Mouse (Mus musculus) thymus, adult 2 months (tissue): ENCODE data around the gene Zranb1. TPM values are rescaled to one million over a fixed set of nuclear protein-coding genes. Genes with fewer than 3 reads are reported as not detected.

ENCODE experiments used
- DNase-seq: peaks from one replicate; pipeline ENCODE4 v3.0.0; 2021
- H3K27ac ChIP-seq: fragments of 200-500 bp; 2 replicates; pipeline ENCODE4 v1.5.1; 2012; ENCODE audit warnings: low read length, control low read depth; ENCODE audit not compliant: control insufficient read depth, insufficient read depth
- H3K27me3 ChIP-seq: fragments of 200-500 bp; 2 replicates; pipeline ENCODE4 v1.6.1; 2012; ENCODE audit warnings: mild to moderate bottlenecking, low read length, moderate library complexity, mixed read lengths; ENCODE audit not compliant: control insufficient read depth, insufficient read depth
- H3K36me3 ChIP-seq: fragments of 200-500 bp; 2 replicates; pipeline ENCODE4 v1.6.1; 2012; ENCODE audit warnings: mild to moderate bottlenecking, low read length, moderate library complexity; ENCODE audit not compliant: control insufficient read depth, insufficient read depth
- H3K4me1 ChIP-seq: fragments of 200-500 bp; replicated peaks from 2 replicates; pipeline ENCODE4 v1.6.1; 2012; ENCODE audit warnings: low read length; ENCODE audit not compliant: control insufficient read depth, insufficient read depth
- H3K4me3 ChIP-seq: fragments of 200-500 bp; 2 replicates; pipeline ENCODE4 v1.5.1; 2012; ENCODE audit warnings: mild to moderate bottlenecking, low read length, control low read depth, moderate library complexity; ENCODE audit not compliant: control insufficient read depth, insufficient read depth
- CTCF ChIP-seq: fragments of 200-500 bp; IDR thresholded peaks from 2 replicates; pipeline ENCODE4 v1.5.1; 2012; ENCODE audit warnings: mild to moderate bottlenecking, control low read depth, low read length, moderate library complexity, borderline replicate concordance; ENCODE audit not compliant: control insufficient read depth, poor library complexity, insufficient read depth; ENCODE audit errors: extremely low read depth
- POLR2A ChIP-seq: fragments of 200-500 bp; IDR thresholded peaks from 2 replicates; pipeline ENCODE4 v1.6.1; 2012; ENCODE audit warnings: mild to moderate bottlenecking, low read length, control low read depth, moderate library complexity; ENCODE audit not compliant: control insufficient read depth, poor library complexity, insufficient read depth; ENCODE audit errors: extremely low read depth
- WGBS: fragments of 180-500 bp; shearing (Covaris S2); methylation state at CpG from one replicate; pipeline ENCODE4 v1.1.7; 2018; 5-methylcytosine and 5-hydroxymethylcytosine counted together
- polyA plus RNA-seq: library from polyadenylated mRNA; depleted of rRNA; stranded (reverse); fragments of >200 nt; gene quantifications from 2 replicates; pipeline ENCODE4 v1.2.3, GENCODE M21; 2012

Zranb1 gene
- polyA plus RNA-seq, 1 experiment: 8.5 TPM

GRCm38 (mm10) chr7:132994120-132994519 lies 63.2 kb downstream of the Zranb1 start:
- TF ChIP-seq CTCF (no peak), POLR2A (no peak)
- WGBS: 95% methylated on average over 8 of the region's 8 CpGs
- DNase-seq: no peak
- H3K36me3 ChIP-seq: no peaks in the 10 kb centered on the region
- H3K4me3 ChIP-seq: no peak overlapping the region
- H3K4me1 ChIP-seq: no peaks in the 10 kb centered on the region
- H3K27me3 ChIP-seq: no peaks in the 10 kb centered on the region
- H3K27ac ChIP-seq: no peak overlapping the region

GRCm38 (mm10) chr7:132994628-132995191 lies 63.8 kb downstream of the Zranb1 start:
- Histone ChIP-seq H3K4me3 (no peak overlapping the region), H3K27ac (no peak overlapping the region), H3K4me1 (no peaks in the 10 kb centered on the region), H3K36me3 (no peaks in the 10 kb centered on the region), H3K27me3 (no peaks in the 10 kb centered on the region)
- no peak for DNase-seq
- TF ChIP-seq CTCF (no peak), POLR2A (no peak)
- 98% methylated on average over 6 of the region's 6 CpGs for WGBS

GRCm38 (mm10) chr7:132996391-132996790 lies 65.4 kb downstream of the Zranb1 start:
- 95% methylated on average over 5 of the region's 5 CpGs for WGBS
- peak; percentile 13 for DNase-seq
- H3K36me3 ChIP-seq: no peaks in the 10 kb centered on the region
- H3K27ac ChIP-seq: no peak overlapping the region
- no peaks in the 10 kb centered on the region for H3K4me1 ChIP-seq
- TF ChIP-seq CTCF (no peak), POLR2A (no peak)
- no peaks in the 10 kb centered on the region for H3K27me3 ChIP-seq
- H3K4me3 ChIP-seq: no peak overlapping the region

- H3K36me3 ChIP-seq: no peaks in the 10 kb centered on the region
- DNase-seq: no peak
- H3K4me1 ChIP-seq: no peaks in the 10 kb centered on the region
- WGBS: 96% methylated on average over 12 of the region's 12 CpGs
- H3K4me3 ChIP-seq: no peak overlapping the region
- H3K27me3 ChIP-seq: no peaks in the 10 kb centered on the region
- TF ChIP-seq POLR2A (no peak), CTCF (no peak)
- H3K27ac ChIP-seq: no peak overlapping the region
Observed at GRCm38 (mm10) chr7:132998639-132999038, 67.7 kb downstream of the Zranb1 start.

GRCm38 (mm10) chr7:132999061-132999460 lies 68.1 kb downstream of the Zranb1 start:
- Histone ChIP-seq H3K27me3 (no peaks in the 10 kb centered on the region), H3K36me3 (no peaks in the 10 kb centered on the region), H3K4me3 (no peak overlapping the region), H3K27ac (no peak overlapping the region), H3K4me1 (no peaks in the 10 kb centered on the region)
- TF ChIP-seq POLR2A (no peak), CTCF (no peak)
- DNase-seq: no peak
- 96% methylated on average over 11 of the region's 11 CpGs for WGBS

- no peak overlapping the region for H3K4me3 ChIP-seq
- H3K36me3 ChIP-seq: no peaks in the 10 kb centered on the region
- no peaks in the 10 kb centered on the region for H3K4me1 ChIP-seq
- 92% methylated on average over 3 of the region's 3 CpGs for WGBS
- no peak for DNase-seq
- no peaks in the 10 kb centered on the region for H3K27me3 ChIP-seq
- TF ChIP-seq CTCF (no peak), POLR2A (no peak)
- H3K27ac ChIP-seq: no peak overlapping the region
Observed at GRCm38 (mm10) chr7:133001388-133001787, 70.4 kb downstream of the Zranb1 start.

GRCm38 (mm10) chr7:133002271-133002670 lies 71.3 kb downstream of the Zranb1 start:
- TF ChIP-seq CTCF (no peak), POLR2A (no peak)
- Histone ChIP-seq H3K4me3 (no peak overlapping the region), H3K27ac (no peak overlapping the region), H3K36me3 (no peaks in the 10 kb centered on the region), H3K4me1 (no peaks in the 10 kb centered on the region), H3K27me3 (no peaks in the 10 kb centered on the region)
- DNase-seq: no peak
- WGBS: 95% methylated on average over 6 of the region's 6 CpGs

- Histone ChIP-seq H3K4me3 (no peak overlapping the region), H3K36me3 (no peaks in the 10 kb centered on the region), H3K27me3 (no peaks in the 10 kb centered on the region), H3K27ac (no peak overlapping the region), H3K4me1 (no peaks in the 10 kb centered on the region)
- peak; percentile 69 for DNase-seq
- WGBS: 7% methylated on average over 3 of the region's 3 CpGs
- TF ChIP-seq POLR2A: no peak
- TF ChIP-seq CTCF: 0 out of 2 replicates have a peak, but pooled peaks have one; percentile 62
Observed at GRCm38 (mm10) chr7:133003421-133003820, 72.5 kb downstream of the Zranb1 start.
